Mouse (Mus musculus): ENCODE data around the gene Zfp429.
"Not testable (repeated sequence)": the region's sequence is repeated elsewhere in the genome, so short reads cannot be mapped to it uniquely, and the experiment has no call there.

GRCm38 (mm10) chr13:67413634-67414033, 14.0 kb upstream of the Zfp429 start:
- not testable (repeated sequence) for TF ChIP-seq POLR2A (IDR thresholded peaks at IDR 0.05; ENCODE audit: low read depth, low read length)
- peak; percentile 37 for TF ChIP-seq CTCF (conservative IDR thresholded peaks at IDR 0.05; ENCODE audit: insufficient read depth, insufficient read length, low read depth, low read length)
